In genomic region chr1:37479759-37480158, GRCm38 (mm10) we compare ENCODE assay signal across 22 mouse cellular contexts. TPM values are rescaled to one million over a fixed set of nuclear protein-coding genes. Genes with fewer than 3 reads are reported as not detected.
DNase-seq lines count a peak whose midpoint lies in the region; ATAC-seq and TF ChIP-seq lines count a peak whose summit lies in the region.
"Had no signal": no experiment of that assay in that cellular context is flagged by ENCODE, and none has a peak within 500 bp of the region (broad histone marks: within the 10 kb centered on the region; RNA-seq: fewer than 3 reads in every experiment).

No protein-coding gene starts in this region.

- H3K9ac ChIP-seq in liver, embryonic 13.5 days: peak overlapping the region; percentile 2
- no peak overlapping the region for H3K9ac ChIP-seq in forebrain, postnatal 0 days
- H3K9ac ChIP-seq: embryonic facial prominence, embryonic 13.5 days; forebrain, embryonic 15.5 days; hindbrain, embryonic 12.5 days; midbrain, embryonic 12.5 days had no signal

- TF ChIP-seq CTCF in forebrain, postnatal 0 days (IDR thresholded peaks at IDR 0.05; ENCODE audit: low read depth): no peak

- H3K36me3 ChIP-seq in liver, embryonic 13.5 days: no peaks in the 10 kb centered on the region
- no peaks in the 10 kb centered on the region for H3K36me3 ChIP-seq in forebrain, postnatal 0 days (ENCODE audit: insufficient read depth)
- H3K36me3 ChIP-seq: embryonic facial prominence, embryonic 13.5 days; forebrain, embryonic 15.5 days; hindbrain, embryonic 12.5 days; limb, embryonic 10.5 days; midbrain, embryonic 12.5 days had no signal

- H3K27ac ChIP-seq in liver, embryonic 13.5 days: peak overlapping the region; percentile 94
- H3K27ac ChIP-seq in forebrain, postnatal 0 days (ENCODE audit: low read depth, low read length): no peak overlapping the region
- H3K27ac ChIP-seq: embryonic facial prominence, embryonic 13.5 days; forebrain, embryonic 15.5 days; hindbrain, embryonic 12.5 days; kidney, postnatal 0 days; limb, embryonic 10.5 days; midbrain, embryonic 12.5 days had no signal

- peaks cover 65% of the 10 kb centered on the region for H3K4me1 ChIP-seq in liver, embryonic 13.5 days (replicated peaks)
- no peaks in the 10 kb centered on the region for H3K4me1 ChIP-seq in forebrain, postnatal 0 days (ENCODE audit: insufficient read depth)
- H3K4me1 ChIP-seq: embryonic facial prominence, embryonic 13.5 days; forebrain, embryonic 15.5 days; hindbrain, embryonic 12.5 days; limb, embryonic 10.5 days; midbrain, embryonic 12.5 days had no signal

- WGBS in liver, embryonic 13.5 days (ENCODE audit: insufficient replicate concordance): 12% methylated on average over 8 of the region's 8 CpGs
- WGBS in forebrain, postnatal 0 days: 91% methylated on average over 8 of the region's 8 CpGs

- H3K4me2 ChIP-seq in liver, embryonic 13.5 days: peak overlapping the region; percentile 71
- H3K4me2 ChIP-seq in forebrain, postnatal 0 days (ENCODE audit: low read depth): no peak overlapping the region
- H3K4me2 ChIP-seq: embryonic facial prominence, embryonic 13.5 days; forebrain, embryonic 15.5 days; heart, embryonic 11.5 days; hindbrain, embryonic 12.5 days; midbrain, embryonic 12.5 days had no signal

- ATAC-seq in liver, embryonic 13.5 days (ENCODE audit: low read depth): peak; percentile 61
- ATAC-seq in megakaryocyte-erythroid progenitor cell, adult 5-6 weeks (replicated peaks; ENCODE audit: low FRiP score, low TSS enrichment, poor library complexity, severe bottlenecking): peak; percentile 74
- ATAC-seq in forebrain, postnatal 0 days: no peak
- ATAC-seq: forebrain, embryonic 15.5 days had no signal

- no peak overlapping the region for H3K4me3 ChIP-seq in liver, embryonic 13.5 days (replicated peaks)
- no peak overlapping the region for H3K4me3 ChIP-seq in forebrain, postnatal 0 days (ENCODE audit: low read depth, low read length)
- H3K4me3 ChIP-seq: embryonic facial prominence, embryonic 13.5 days; forebrain, embryonic 15.5 days; hindbrain, embryonic 12.5 days; limb, embryonic 10.5 days; midbrain, embryonic 12.5 days had no signal

- H3K27me3 ChIP-seq in liver, embryonic 13.5 days: no peaks in the 10 kb centered on the region
- H3K27me3 ChIP-seq in forebrain, postnatal 0 days (ENCODE audit: insufficient read depth, low read length): no peaks in the 10 kb centered on the region
- H3K27me3 ChIP-seq: embryonic facial prominence, embryonic 13.5 days; forebrain, embryonic 15.5 days; hindbrain, embryonic 12.5 days; midbrain, embryonic 12.5 days had no signal

- peak; percentile 46 for DNase-seq in thymus, postnatal 25 days
- DNase-seq in thymus, postnatal 10 days (ENCODE audit: low spot score in 2 of 2): no peak
- DNase-seq in c-Kit-positive CD71-positive TER-119-positive erythroid progenitor cells, embryonic 14.5 days (ENCODE audit: low spot score): peak; percentile 58
- peak; percentile 58 for DNase-seq in liver, embryonic 13.5 days
- DNase-seq in spleen, postnatal 4 days (ENCODE audit: low spot score in 2 of 2): no peak
- DNase-seq in spleen, postnatal 10 days (ENCODE audit: low spot score in 2 of 2): no peak
- DNase-seq in forebrain, postnatal 0 days: no peak
- DNase-seq: adrenal gland, postnatal 25 days; cerebellum, adult 11 months; cerebellum, adult 9-11 months; gastrocnemius, postnatal 10 days; heart, adult 11 months; kidney, adult 18-20 months; spleen, adult 18-20 months had no signal

- no peaks in the 10 kb centered on the region for H3K9me3 ChIP-seq in liver, embryonic 13.5 days (replicated peaks)
- no peaks in the 10 kb centered on the region for H3K9me3 ChIP-seq in forebrain, postnatal 0 days (ENCODE audit: low read length)
- H3K9me3 ChIP-seq: embryonic facial prominence, embryonic 13.5 days; forebrain, embryonic 15.5 days; hindbrain, embryonic 12.5 days; limb, embryonic 10.5 days; midbrain, embryonic 12.5 days had no signal

RNA-seq across cellular contexts. Expression of gene Unc50, which starts 49.8 kb away (rescaled TPM):
- polyA plus RNA-seq in liver, embryonic 13.5 days (2015; fragmentation: Nextera tagmentation; extraction: Ambion mirVana): 86.7 and 87.2 TPM in 2 replicates
- 33.5 and 42.9 TPM in 2 replicates for total RNA-seq in megakaryocyte-erythroid progenitor cell, adult 5-6 weeks (2014; fragmentation: Nextera tagmentation)
- 45.7 and 46.1 TPM in 2 replicates for total RNA-seq in megakaryocyte-erythroid progenitor cell, adult 5-6 weeks (2017)
- 78.3 and 88.8 TPM in 2 replicates for total RNA-seq in forebrain, postnatal 0 days (2014; rRNA removed)
- polyA plus RNA-seq in forebrain, postnatal 0 days (2015; fragmentation: Nextera tagmentation; extraction: Ambion mirVana): 125 and 139 TPM in 2 replicates

RNA-seq across cellular contexts. Expression of gene Coa5, which starts 49.9 kb away (rescaled TPM):
- 36.8 and 45.2 TPM in 2 replicates for polyA plus RNA-seq in liver, embryonic 13.5 days (2015; fragmentation: Nextera tagmentation; extraction: Ambion mirVana)
- 96.6 and 104 TPM in 2 replicates for total RNA-seq in megakaryocyte-erythroid progenitor cell, adult 5-6 weeks (2014; fragmentation: Nextera tagmentation)
- 82.0 and 90.7 TPM in 2 replicates for total RNA-seq in megakaryocyte-erythroid progenitor cell, adult 5-6 weeks (2017)
- total RNA-seq in forebrain, postnatal 0 days (2014; rRNA removed): 36.2 and 45.3 TPM in 2 replicates
- polyA plus RNA-seq in forebrain, postnatal 0 days (2015; fragmentation: Nextera tagmentation; extraction: Ambion mirVana): 28.5 and 37.1 TPM in 2 replicates

Comparison
In these comparisons a context has a peak if more than half of its experiments do, and no peak if none do; other contexts are left out.
1. DNase-seq: peak in thymus, postnatal 25 days (single experiment), c-Kit-positive CD71-positive TER-119-positive erythroid progenitor cells, embryonic 14.5 days (single experiment) and liver, embryonic 13.5 days (single experiment); none in thymus, postnatal 10 days (0 of 2), spleen, postnatal 4 days (0 of 2), spleen, postnatal 10 days (0 of 2) and forebrain, postnatal 0 days (single experiment).